Mouse (Mus musculus) bone marrow, adult 2 months (tissue): ENCODE results near the gene Kirrel3.

Source experiments
- CTCF ChIP-seq: fragments of 200-500 bp; IDR thresholded peaks from 2 replicates; pipeline ENCODE4 v1.5.1; 2011; ENCODE audit warnings: low read length, control low read depth; ENCODE audit not compliant: control insufficient read depth, insufficient read depth
- POLR2A ChIP-seq: fragments of 200-500 bp; IDR thresholded peaks from 2 replicates; pipeline ENCODE4 v1.6.1; 2011; ENCODE audit warnings: low read depth, mild to moderate bottlenecking, control low read depth, low read length, borderline replicate concordance; ENCODE audit not compliant: control insufficient read depth

- TF ChIP-seq CTCF: no peak
- TF ChIP-seq POLR2A: no peak
Measured at GRCm38 (mm10) chr9:34754523-34755097, 268.9 kb downstream of the Kirrel3 start.
